Mouse (Mus musculus) hindbrain, embryonic 10.5 days (tissue): ENCODE results near the gene Pigk. TPM values are rescaled to one million over a fixed set of nuclear protein-coding genes. Genes with fewer than 3 reads are reported as not detected.
"Not testable (repeated sequence)": the region's sequence is repeated elsewhere in the genome, so short reads cannot be mapped to it uniquely, and the experiment has no call there.

ENCODE experiments used
- DNase-seq: peaks from one replicate; pipeline ENCODE4 v3.0.0-alpha.2; 2017; ENCODE audit warnings: low spot score
- H3K27ac ChIP-seq: fragments of 300-500 bp; sonication (generic); 2 replicates; pipeline ENCODE4 v1.5.1; 2016; ENCODE audit warnings: mild to moderate bottlenecking, moderate library complexity
- H3K27me3 ChIP-seq: fragments of 300-500 bp; sonication (generic); 2 replicates; pipeline ENCODE4 v1.6.1; 2016; ENCODE audit warnings: mild to moderate bottlenecking; ENCODE audit not compliant: poor library complexity, insufficient read depth, severe bottlenecking
- H3K36me3 ChIP-seq: fragments of 300-500 bp; sonication (generic); 2 replicates; pipeline ENCODE4 v1.6.1; 2016; ENCODE audit warnings: mild to moderate bottlenecking, moderate library complexity
- H3K4me1 ChIP-seq: fragments of 300-500 bp; sonication (generic); replicated peaks from 2 replicates; pipeline ENCODE4 v1.6.1; 2016; ENCODE audit warnings: mild to moderate bottlenecking
- H3K4me3 ChIP-seq: fragments of 300-500 bp; sonication (generic); 2 replicates; pipeline ENCODE4 v1.5.1; 2016; ENCODE audit warnings: mild to moderate bottlenecking, moderate library complexity
- H3K9me3 ChIP-seq: fragments of 300-500 bp; sonication (generic); 2 replicates; pipeline ENCODE4 v1.6.1; 2016; ENCODE audit warnings: mild to moderate bottlenecking, moderate library complexity
- WGBS: fragments of 180-500 bp; shearing (Covaris S2); methylation state at CpG from one replicate; pipeline ENCODE4 v1.1.7; 2016; 5-methylcytosine and 5-hydroxymethylcytosine counted together
- polyA plus RNA-seq: library from polyadenylated mRNA; unstranded; fragments of >200 nt; fragmentation: Nextera tagmentation; extraction: Ambion mirVana; gene quantifications from 2 replicates; pipeline ENCODE4 v1.2.1, GENCODE M21; 2016

The Pigk gene
- polyA plus RNA-seq, 1 experiment from 2014 or later, result 39.3 TPM

- H3K27me3 ChIP-seq, result no peaks in the 10 kb centered on the region
- WGBS, result 27% methylated on average over 7 of the region's 7 CpGs
- no peak for DNase-seq
- no peaks in the 10 kb centered on the region for H3K9me3 ChIP-seq
- H3K4me3 ChIP-seq, result no peak overlapping the region
- peaks cover 55% of the 10 kb centered on the region for H3K4me1 ChIP-seq
- H3K27ac ChIP-seq, result no peak overlapping the region
- H3K36me3 ChIP-seq, result no peaks in the 10 kb centered on the region
Observed at GRCm38 (mm10) chr3:152761116-152761515, 47.2 kb downstream of the Pigk start.

GRCm38 (mm10) chr3:152761661-152762060 lies 47.8 kb downstream of the Pigk start:
- Histone ChIP-seq H3K4me3 (no peak overlapping the region), H3K36me3 (no peaks in the 10 kb centered on the region), H3K4me1 (peaks cover 51% of the 10 kb centered on the region), H3K9me3 (no peaks in the 10 kb centered on the region), H3K27ac (no peak overlapping the region), H3K27me3 (no peaks in the 10 kb centered on the region)
- 89% methylated on average over 8 of the region's 8 CpGs for WGBS
- DNase-seq, result no peak

- Histone ChIP-seq H3K4me1 (peaks cover 45% of the 10 kb centered on the region), H3K36me3 (no peaks in the 10 kb centered on the region), H3K27ac (no peak overlapping the region), H3K27me3 (no peaks in the 10 kb centered on the region), H3K4me3 (no peak overlapping the region), H3K9me3 (no peaks in the 10 kb centered on the region)
- DNase-seq, result no peak
- WGBS, result 92% methylated on average over 8 of the region's 8 CpGs
Observed at GRCm38 (mm10) chr3:152762302-152762701, 48.4 kb downstream of the Pigk start.

GRCm38 (mm10) chr3:152763139-152763882 lies 49.4 kb downstream of the Pigk start:
- peaks cover 37% of the 10 kb centered on the region for H3K4me1 ChIP-seq
- peak; percentile 38 for DNase-seq
- H3K9me3 ChIP-seq, result no peaks in the 10 kb centered on the region
- WGBS, result 38% methylated on average over 26 of the region's 26 CpGs
- no peaks in the 10 kb centered on the region for H3K27me3 ChIP-seq
- peak overlapping the region; percentile 76 for H3K27ac ChIP-seq
- H3K4me3 ChIP-seq, result peak overlapping the region; percentile 41
- peaks cover 7% of the 10 kb centered on the region; the same call in 1 of the 2 replicates for H3K36me3 ChIP-seq

GRCm38 (mm10) chr3:152764516-152765312 lies 50.8 kb downstream of the Pigk start:
- H3K4me3 ChIP-seq, result no peak overlapping the region
- no peak overlapping the region for H3K27ac ChIP-seq
- no peaks in the 10 kb centered on the region for H3K9me3 ChIP-seq
- 79% methylated on average over 8 of the region's 8 CpGs for WGBS
- no peak for DNase-seq
- H3K4me1 ChIP-seq, result peaks cover 23% of the 10 kb centered on the region
- H3K27me3 ChIP-seq, result no peaks in the 10 kb centered on the region
- peaks cover 19% of the 10 kb centered on the region; the same call in 1 of the 2 replicates for H3K36me3 ChIP-seq

- no peak overlapping the region for H3K27ac ChIP-seq
- H3K27me3 ChIP-seq, result no peaks in the 10 kb centered on the region
- H3K9me3 ChIP-seq, result no peaks in the 10 kb centered on the region
- peaks cover 22% of the 10 kb centered on the region for H3K4me1 ChIP-seq
- DNase-seq, result no peak
- WGBS, result 85% methylated on average over 11 of the region's 11 CpGs
- no peak overlapping the region for H3K4me3 ChIP-seq
- H3K36me3 ChIP-seq, result peaks cover 25% of the 10 kb centered on the region
Observed at GRCm38 (mm10) chr3:152767485-152767884, 53.6 kb downstream of the Pigk start.

- Histone ChIP-seq H3K27me3 (no peaks in the 10 kb centered on the region), H3K4me3 (no peak overlapping the region), H3K4me1 (peaks cover 4% of the 10 kb centered on the region; the same call in 1 of the 2 replicates), H3K27ac (no peak overlapping the region), H3K9me3 (no peaks in the 10 kb centered on the region), H3K36me3 (peaks cover 25% of the 10 kb centered on the region)
- no peak for DNase-seq
- WGBS, result 84% methylated on average over 6 of the region's 6 CpGs
Observed at GRCm38 (mm10) chr3:152770056-152770455, 56.2 kb downstream of the Pigk start.

- Histone ChIP-seq H3K27me3 (no peaks in the 10 kb centered on the region), H3K9me3 (no peaks in the 10 kb centered on the region), H3K4me3 (no peak overlapping the region), H3K4me1 (no peaks in the 10 kb centered on the region), H3K36me3 (no peaks in the 10 kb centered on the region), H3K27ac (no peak overlapping the region)
- DNase-seq, result no peak
- WGBS, result 86% methylated on average over 6 of the region's 6 CpGs
Observed at GRCm38 (mm10) chr3:152776363-152776762, 62.5 kb downstream of the Pigk start.

GRCm38 (mm10) chr3:152776872-152777540 lies 63.1 kb downstream of the Pigk start:
- no peak overlapping the region for H3K27ac ChIP-seq
- no peak for DNase-seq
- WGBS, result 84% methylated on average over 16 of the region's 16 CpGs

GRCm38 (mm10) chr3:152779819-152780218 lies 65.9 kb downstream of the Pigk start:
- 82% methylated on average over 4 of the region's 4 CpGs for WGBS
- H3K9me3 ChIP-seq, result no peaks in the 10 kb centered on the region
- H3K36me3 ChIP-seq, result no peaks in the 10 kb centered on the region
- no peaks in the 10 kb centered on the region for H3K4me1 ChIP-seq
- no peak for DNase-seq
- H3K27me3 ChIP-seq, result no peaks in the 10 kb centered on the region
- H3K27ac ChIP-seq, result no peak overlapping the region
- no peak overlapping the region for H3K4me3 ChIP-seq

More at GRCm38 (mm10) chr3:152776872-152777540, 63.1 kb downstream of the Pigk start:
- Histone ChIP-seq H3K9me3 (no peaks in the 10 kb centered on the region), H3K36me3 (no peaks in the 10 kb centered on the region), H3K4me3 (no peak overlapping the region), H3K27me3 (no peaks in the 10 kb centered on the region), H3K4me1 (no peaks in the 10 kb centered on the region)

- Histone ChIP-seq H3K27ac (no peak overlapping the region), H3K27me3 (no peaks in the 10 kb centered on the region), H3K36me3 (peaks cover 13% of the 10 kb centered on the region; the same call in 1 of the 2 replicates), H3K4me1 (no peaks in the 10 kb centered on the region), H3K9me3 (no peaks in the 10 kb centered on the region), H3K4me3 (no peak overlapping the region)
- WGBS, result 26% methylated on average over 7 of the region's 7 CpGs
- peak; percentile 69 for DNase-seq
Observed at GRCm38 (mm10) chr3:152783792-152784191, 69.9 kb downstream of the Pigk start.

GRCm38 (mm10) chr3:152784353-152784752 lies 70.5 kb downstream of the Pigk start:
- not testable (repeated sequence) for H3K27me3 ChIP-seq, H3K9me3 ChIP-seq, H3K4me1 ChIP-seq, DNase-seq, H3K4me3 ChIP-seq, H3K27ac ChIP-seq
- WGBS, result 95% methylated on average over 10 of the region's 13 CpGs
- peaks cover 13% of the 10 kb centered on the region; the same call in 1 of the 2 replicates for H3K36me3 ChIP-seq
